Mouse (Mus musculus) spleen, adult 2 months (tissue): ENCODE results near the gene Taf15.

Source experiments
- CTCF ChIP-seq: fragments of 200-500 bp; IDR thresholded peaks from 2 replicates; pipeline ENCODE4 v1.5.1; 2011; ENCODE audit warnings: mild to moderate bottlenecking, inconsistent platforms; ENCODE audit not compliant: insufficient read depth, insufficient read length, insufficient replicate concordance; ENCODE audit errors: extremely low read depth
- POLR2A ChIP-seq: fragments of 200-500 bp; IDR thresholded peaks from 2 replicates; pipeline ENCODE4 v1.6.1; 2011; ENCODE audit warnings: low read depth, low read length, inconsistent platforms

DNA sequence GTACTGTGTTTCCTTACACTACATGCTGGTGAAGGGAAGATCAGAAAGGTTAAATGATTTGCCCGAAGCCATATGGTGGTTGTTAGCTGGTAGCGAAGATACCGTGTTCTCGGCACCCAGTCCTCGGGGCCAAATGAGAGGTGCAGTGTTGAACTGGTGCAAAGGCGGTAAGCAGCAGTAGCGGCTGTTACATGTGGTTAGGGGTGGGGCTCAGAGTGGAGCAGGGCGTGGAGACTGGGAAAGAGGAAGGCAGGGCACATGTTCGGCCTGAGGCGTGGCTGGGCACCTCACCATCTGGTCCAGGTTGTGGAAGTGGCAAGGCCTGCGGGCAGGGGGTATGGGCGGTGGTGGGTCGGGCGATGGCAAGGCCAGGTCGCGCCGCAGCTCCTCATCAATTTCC lies 45.9 kb upstream of the Taf15 start:
- TF ChIP-seq CTCF: no peak
- TF ChIP-seq POLR2A: no peak
